Mouse (Mus musculus): ENCODE results near the gene Adgre5. TPM values are rescaled to one million over a fixed set of nuclear protein-coding genes. Genes with fewer than 3 reads are reported as not detected.

The Adgre5 gene
- total and polyA plus RNA-seq, 2 experiments from 2014 or later = 9.2 to 9.9 TPM

GRCm38 (mm10) chr8:83693609-83694236, 47.4 kb downstream of the Adgre5 start:
- Histone ChIP-seq H3K9me3 (ENCODE audit: low read length) (no peaks in the 10 kb centered on the region), H3K4me3 (ENCODE audit: low read depth, low read length) (no peak overlapping the region), H3K4me1 (ENCODE audit: insufficient read depth) (peaks cover 11% of the 10 kb centered on the region), H3K27ac (ENCODE audit: low read depth, low read length) (no peak overlapping the region), H3K4me2 (ENCODE audit: low read depth) (no peak overlapping the region), H3K27me3 (ENCODE audit: insufficient read depth, low read length) (no peaks in the 10 kb centered on the region), H3K36me3 (ENCODE audit: insufficient read depth) (peaks cover 31% of the 10 kb centered on the region), H3K9ac (no peak overlapping the region)
- ATAC-seq = no peak
- no peak for TF ChIP-seq CTCF (IDR thresholded peaks at IDR 0.05; ENCODE audit: low read depth)
- DNase-seq = no peak
- WGBS = 89% methylated on average over 10 of the region's 10 CpGs

DNA sequence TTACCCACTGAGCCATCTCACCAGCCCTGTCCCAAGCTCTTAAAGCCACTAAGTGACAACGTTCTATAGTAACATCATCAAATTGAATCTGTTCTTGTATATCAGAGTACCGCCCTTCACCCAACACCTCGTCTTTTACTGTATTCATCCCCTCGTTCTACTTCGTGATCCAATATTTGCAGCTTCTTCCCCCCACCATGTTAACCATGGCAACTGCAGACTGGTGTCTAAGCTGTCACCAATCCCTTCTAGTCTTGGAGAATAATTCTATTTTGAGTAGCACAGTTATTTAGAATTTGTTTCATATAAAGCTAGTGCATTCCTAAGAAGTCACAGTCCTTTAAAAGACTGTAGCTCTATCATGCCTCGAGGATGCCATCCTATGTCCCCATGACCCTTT, 51.9 kb downstream of the Adgre5 start:
- ATAC-seq (peak; percentile 48; the same call in 1 of the 2 replicates), DNase-seq (no peak)
- H3K9me3 ChIP-seq (ENCODE audit: low read length) = no peaks in the 10 kb centered on the region
- no peak for TF ChIP-seq CTCF (IDR thresholded peaks at IDR 0.05; ENCODE audit: low read depth)
- 87% methylated on average over 6 of the region's 6 CpGs for WGBS
- H3K4me1 ChIP-seq (ENCODE audit: insufficient read depth) = no peaks in the 10 kb centered on the region
- peaks cover 62% of the 10 kb centered on the region for H3K36me3 ChIP-seq (ENCODE audit: insufficient read depth)
- H3K9ac ChIP-seq = no peak overlapping the region
- H3K4me2 ChIP-seq (ENCODE audit: low read depth) = no peak overlapping the region
- no peaks in the 10 kb centered on the region for H3K27me3 ChIP-seq (ENCODE audit: insufficient read depth, low read length)
- no peak overlapping the region for H3K4me3 ChIP-seq (ENCODE audit: low read depth, low read length)
- H3K27ac ChIP-seq (ENCODE audit: low read depth, low read length) = no peak overlapping the region

GRCm38 (mm10) chr8:83684517-83684916, 56.6 kb downstream of the Adgre5 start:
- 97% methylated on average over 9 of the region's 9 CpGs for WGBS
- no peak overlapping the region for H3K4me2 ChIP-seq (ENCODE audit: low read depth)
- no peaks in the 10 kb centered on the region for H3K9me3 ChIP-seq (ENCODE audit: low read length)
- no peaks in the 10 kb centered on the region for H3K4me1 ChIP-seq (ENCODE audit: insufficient read depth)
- peaks cover 75% of the 10 kb centered on the region for H3K36me3 ChIP-seq (ENCODE audit: insufficient read depth)
- ATAC-seq = no peak
- H3K4me3 ChIP-seq (ENCODE audit: low read depth, low read length) = no peak overlapping the region
- H3K9ac ChIP-seq = no peak overlapping the region
- H3K27ac ChIP-seq (ENCODE audit: low read depth, low read length) = no peak overlapping the region
- H3K27me3 ChIP-seq (ENCODE audit: insufficient read depth, low read length) = no peaks in the 10 kb centered on the region
- no peak for TF ChIP-seq CTCF (IDR thresholded peaks at IDR 0.05; ENCODE audit: low read depth)
- DNase-seq = no peak

DNA sequence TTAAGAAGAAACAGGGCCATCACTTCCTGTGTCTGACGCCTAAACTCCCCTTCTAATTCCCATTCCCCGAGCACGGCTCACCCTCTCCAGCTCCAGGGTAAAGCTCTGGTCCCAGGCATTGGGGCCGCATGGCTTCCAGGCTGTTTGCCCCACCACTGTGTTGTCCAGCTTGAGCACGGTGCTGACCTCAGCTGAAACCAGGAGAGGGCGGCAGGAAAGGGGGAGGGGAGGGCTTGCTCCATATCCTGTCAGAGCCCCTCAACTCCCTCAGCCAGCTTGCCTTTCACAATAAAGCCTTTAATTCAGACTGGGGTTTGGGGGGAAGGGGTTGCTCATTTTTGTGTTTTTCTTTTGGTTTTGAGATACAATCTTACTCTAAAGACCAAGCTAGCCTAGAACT, 60.0 kb downstream of the Adgre5 start:
- no peak for ATAC-seq
- Histone ChIP-seq H3K36me3 (ENCODE audit: insufficient read depth) (peaks cover 86% of the 10 kb centered on the region), H3K9ac (no peak overlapping the region), H3K9me3 (ENCODE audit: low read length) (no peaks in the 10 kb centered on the region), H3K27me3 (ENCODE audit: insufficient read depth, low read length) (no peaks in the 10 kb centered on the region), H3K4me3 (ENCODE audit: low read depth, low read length) (no peak overlapping the region), H3K4me2 (ENCODE audit: low read depth) (no peak overlapping the region), H3K27ac (ENCODE audit: low read depth, low read length) (no peak overlapping the region), H3K4me1 (ENCODE audit: insufficient read depth) (no peaks in the 10 kb centered on the region)
- DNase-seq = no peak
- 42% methylated on average over 6 of the region's 6 CpGs for WGBS
- TF ChIP-seq CTCF (IDR thresholded peaks at IDR 0.05; ENCODE audit: low read depth) = no peak

- peaks cover 89% of the 10 kb centered on the region for H3K36me3 ChIP-seq (ENCODE audit: insufficient read depth)
- H3K9me3 ChIP-seq (ENCODE audit: low read length) = no peaks in the 10 kb centered on the region
- ATAC-seq = no peak
- no peak for DNase-seq
- WGBS = 69% methylated on average over 5 of the region's 5 CpGs
- no peak overlapping the region for H3K9ac ChIP-seq
- no peak for TF ChIP-seq CTCF (IDR thresholded peaks at IDR 0.05; ENCODE audit: low read depth)
- H3K27ac ChIP-seq (ENCODE audit: low read depth, low read length) = no peak overlapping the region
- no peaks in the 10 kb centered on the region for H3K4me1 ChIP-seq (ENCODE audit: insufficient read depth)
- no peak overlapping the region for H3K4me2 ChIP-seq (ENCODE audit: low read depth)
- H3K4me3 ChIP-seq (ENCODE audit: low read depth, low read length) = no peak overlapping the region
- H3K27me3 ChIP-seq (ENCODE audit: insufficient read depth, low read length) = no peaks in the 10 kb centered on the region
These were observed 60.5 kb downstream of the Adgre5 start for GRCm38 (mm10) chr8:83680603-83681002.

DNA sequence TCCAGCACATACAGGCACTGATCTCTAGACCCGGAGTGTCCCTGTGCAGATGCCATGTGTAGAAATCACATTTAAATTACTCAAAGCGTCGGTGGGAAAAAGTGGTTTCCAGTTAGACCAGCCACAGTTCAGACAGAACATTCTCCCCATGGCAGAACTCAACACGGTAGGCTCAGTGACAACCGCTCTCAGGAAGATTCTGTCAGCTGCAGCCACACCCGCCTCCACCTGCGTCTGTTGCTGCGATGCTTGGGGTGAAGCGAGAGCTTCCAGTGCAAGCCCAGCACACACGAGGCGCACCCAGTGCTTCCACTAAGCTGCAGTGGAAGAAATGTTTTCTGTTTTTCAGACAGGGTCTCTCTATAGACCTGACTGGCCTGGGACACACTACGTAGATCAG, 61.3 kb downstream of the Adgre5 start:
- H3K4me3 ChIP-seq (ENCODE audit: low read depth, low read length) = no peak overlapping the region
- no peak for DNase-seq
- no peak overlapping the region for H3K9ac ChIP-seq
- H3K4me1 ChIP-seq (ENCODE audit: insufficient read depth) = no peaks in the 10 kb centered on the region
- H3K9me3 ChIP-seq (ENCODE audit: low read length) = no peaks in the 10 kb centered on the region
- H3K27me3 ChIP-seq (ENCODE audit: insufficient read depth, low read length) = no peaks in the 10 kb centered on the region
- no peak for TF ChIP-seq CTCF (IDR thresholded peaks at IDR 0.05; ENCODE audit: low read depth)
- 95% methylated on average over 12 of the region's 12 CpGs for WGBS
- peaks cover 92% of the 10 kb centered on the region for H3K36me3 ChIP-seq (ENCODE audit: insufficient read depth)
- no peak overlapping the region for H3K4me2 ChIP-seq (ENCODE audit: low read depth)
- no peak for ATAC-seq
- no peak overlapping the region for H3K27ac ChIP-seq (ENCODE audit: low read depth, low read length)

DNA sequence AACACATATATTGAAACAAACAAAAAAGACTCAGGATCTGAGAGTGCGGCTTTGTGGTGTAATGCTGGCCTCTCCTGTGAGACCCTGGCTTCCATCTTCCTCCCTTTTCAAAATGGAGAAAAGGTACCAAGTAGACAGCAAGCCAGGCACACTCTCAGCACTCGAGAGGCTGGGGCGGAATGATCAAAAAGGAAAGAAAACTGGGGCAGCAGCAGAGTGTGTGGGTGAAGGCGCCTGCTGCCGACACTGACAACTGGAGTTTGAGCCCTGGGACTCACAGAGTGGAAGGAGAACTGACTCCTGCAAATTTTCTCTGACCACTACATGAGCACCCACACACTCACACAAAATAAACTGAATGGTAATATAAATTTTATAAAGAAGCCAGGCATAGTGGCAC, 66.6 kb downstream of the Adgre5 start:
- Histone ChIP-seq H3K27me3 (ENCODE audit: insufficient read depth, low read length) (no peaks in the 10 kb centered on the region), H3K9me3 (ENCODE audit: low read length) (no peaks in the 10 kb centered on the region), H3K36me3 (ENCODE audit: insufficient read depth) (peaks cover 94% of the 10 kb centered on the region), H3K9ac (no peak overlapping the region), H3K4me3 (ENCODE audit: low read depth, low read length) (no peak overlapping the region), H3K4me2 (ENCODE audit: low read depth) (no peak overlapping the region), H3K4me1 (ENCODE audit: insufficient read depth) (no peaks in the 10 kb centered on the region), H3K27ac (ENCODE audit: low read depth, low read length) (no peak overlapping the region)
- TF ChIP-seq CTCF (IDR thresholded peaks at IDR 0.05; ENCODE audit: low read depth) = no peak
- ATAC-seq (no peak), DNase-seq (no peak)
- 89% methylated on average over 5 of the region's 5 CpGs for WGBS

Small RNA genes within 50 kb of the gene (microRNA-seq; reads per million reads assigned to microRNA genes)
- gene Mir1668 = 0 to 0.12 reads per million in 2 experiments

Other genes starting within 250 kb of the Adgre5 start
- gene Olfr370, start 205.5 kb downstream of the Adgre5 start, total RNA-seq (2014; rRNA removed) = not detected in 2 replicates
- 0.04 TPM in 1 of 2 replicates, not detected in the other for gene Olfr370, start 205.5 kb downstream of the Adgre5 start, polyA plus RNA-seq (2015; fragmentation: Nextera tagmentation; extraction: Ambion mirVana)
- 155 and 262 TPM in 2 replicates for gene Ndufb7, start 174.7 kb downstream of the Adgre5 start, total RNA-seq (2014; rRNA removed)
- gene Ndufb7, start 174.7 kb downstream of the Adgre5 start, polyA plus RNA-seq (2015; fragmentation: Nextera tagmentation; extraction: Ambion mirVana) = 392 and 492 TPM in 2 replicates
- gene Tecr, start 133.4 kb downstream of the Adgre5 start, total RNA-seq (2014; rRNA removed) = 762 and 857 TPM in 2 replicates
- gene Tecr, start 133.4 kb downstream of the Adgre5 start, polyA plus RNA-seq (2015; fragmentation: Nextera tagmentation; extraction: Ambion mirVana) = 1,089 and 1,117 TPM in 2 replicates
- 41.2 and 46.6 TPM in 2 replicates for gene Dnajb1, start 133.1 kb downstream of the Adgre5 start, total RNA-seq (2014; rRNA removed)
- gene Dnajb1, start 133.1 kb downstream of the Adgre5 start, polyA plus RNA-seq (2015; fragmentation: Nextera tagmentation; extraction: Ambion mirVana) = 40.7 and 65.1 TPM in 2 replicates
- gene Gipc1, start 88.6 kb downstream of the Adgre5 start, total RNA-seq (2014; rRNA removed) = 77.8 and 85.3 TPM in 2 replicates
- gene Gipc1, start 88.6 kb downstream of the Adgre5 start, polyA plus RNA-seq (2015; fragmentation: Nextera tagmentation; extraction: Ambion mirVana) = 119 and 135 TPM in 2 replicates
- 0.46 and 0.57 TPM in 2 replicates for gene Ptger1, start 74.6 kb downstream of the Adgre5 start, total RNA-seq (2014; rRNA removed)
- gene Ptger1, start 74.6 kb downstream of the Adgre5 start, polyA plus RNA-seq (2015; fragmentation: Nextera tagmentation; extraction: Ambion mirVana) = 0.20 and 0.27 TPM in 2 replicates
- gene Pkn1, start 42.1 kb downstream of the Adgre5 start, total RNA-seq (2014; rRNA removed) = 70.8 and 72.6 TPM in 2 replicates
- 18.5 and 25.2 TPM in 2 replicates for gene Pkn1, start 42.1 kb downstream of the Adgre5 start, polyA plus RNA-seq (2015; fragmentation: Nextera tagmentation; extraction: Ambion mirVana)
- gene Ddx39, start 26.1 kb downstream of the Adgre5 start, total RNA-seq (2014; rRNA removed) = 54.1 and 58.4 TPM in 2 replicates
- 76.3 and 79.5 TPM in 2 replicates for gene Ddx39, start 26.1 kb downstream of the Adgre5 start, polyA plus RNA-seq (2015; fragmentation: Nextera tagmentation; extraction: Ambion mirVana)
- gene Adgrl1, start 158.8 kb upstream of the Adgre5 start, total RNA-seq (2014; rRNA removed) = 248 and 259 TPM in 2 replicates
- 38.5 and 56.5 TPM in 2 replicates for gene Adgrl1, start 158.8 kb upstream of the Adgre5 start, polyA plus RNA-seq (2015; fragmentation: Nextera tagmentation; extraction: Ambion mirVana)
- gene Gm10644, start 213.9 kb upstream of the Adgre5 start, total RNA-seq (2014; rRNA removed) = 0.14 and 0.31 TPM in 2 replicates
- gene Gm10644, start 213.9 kb upstream of the Adgre5 start, polyA plus RNA-seq (2015; fragmentation: Nextera tagmentation; extraction: Ambion mirVana) = 0.14 and 0.40 TPM in 2 replicates
- gene Asf1b, start 214.2 kb upstream of the Adgre5 start, total RNA-seq (2014; rRNA removed) = 1.7 and 5.0 TPM in 2 replicates
- 4.7 and 5.1 TPM in 2 replicates for gene Asf1b, start 214.2 kb upstream of the Adgre5 start, polyA plus RNA-seq (2015; fragmentation: Nextera tagmentation; extraction: Ambion mirVana)
- 133 and 151 TPM in 2 replicates for gene Prkaca, start 231.7 kb upstream of the Adgre5 start, total RNA-seq (2014; rRNA removed)
- gene Prkaca, start 231.7 kb upstream of the Adgre5 start, polyA plus RNA-seq (2015; fragmentation: Nextera tagmentation; extraction: Ambion mirVana) = 172 and 215 TPM in 2 replicates

Data from forebrain, postnatal 0 days (tissue).